Mouse (Mus musculus) retina, adult 2 months (tissue): ENCODE results near the gene Gm49673.
"Not testable (repeated sequence)": the region's sequence is repeated elsewhere in the genome, so short reads cannot be mapped to it uniquely, and the experiment has no call there.

ENCODE experiments used
- DNase-seq: peaks from one replicate; pipeline ENCODE4 v3.0.0-alpha.2; 2012; ENCODE audit warnings: low read depth, low spot score

The Gm49673 gene

DNA sequence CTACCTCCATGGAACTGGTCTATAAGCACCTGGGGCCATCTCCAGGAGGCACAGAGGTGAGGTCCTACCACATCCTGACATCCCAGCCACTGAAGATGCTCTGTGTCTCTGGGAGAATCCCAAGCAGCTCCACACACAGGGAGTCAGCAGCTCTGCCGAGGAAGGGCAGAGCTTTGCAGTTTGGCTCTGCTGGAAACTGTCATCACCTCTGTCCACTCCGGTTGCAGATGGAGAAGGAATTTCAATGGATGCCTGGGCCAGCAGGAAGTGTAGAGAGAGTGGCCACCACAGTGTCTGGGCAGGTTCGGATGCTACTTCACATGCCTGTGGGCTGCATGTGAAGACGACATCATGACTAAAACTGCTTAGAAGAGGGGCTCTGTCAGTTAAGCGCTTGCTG, 106.4 kb downstream of the Gm49673 start:
- not testable (repeated sequence) for DNase-seq

- not testable (repeated sequence) for DNase-seq
Measured at GRCm38 (mm10) chr17:8039916-8040635, 107.5 kb downstream of the Gm49673 start.

DNA sequence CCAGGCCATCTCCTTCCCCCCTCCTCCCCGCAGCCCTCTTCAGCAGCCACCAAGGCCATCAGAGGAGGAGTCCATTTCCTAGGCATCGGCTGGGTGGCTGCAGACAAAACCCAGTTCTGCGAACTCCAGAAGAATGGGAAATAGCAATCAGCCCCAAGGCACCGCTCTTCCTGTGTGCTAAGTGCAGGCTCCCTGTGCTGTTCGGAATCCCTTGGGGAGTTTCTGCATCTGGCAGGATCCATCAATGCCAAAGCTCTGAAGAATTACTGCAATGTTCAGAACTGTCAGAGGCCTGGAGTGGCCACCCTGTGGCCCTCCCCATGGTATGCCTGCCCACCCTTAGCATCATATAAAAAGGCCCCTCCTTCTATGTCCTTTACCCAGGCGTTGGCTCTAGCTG, 110.6 kb downstream of the Gm49673 start:
- DNase-seq = not testable (repeated sequence)
